Mouse (Mus musculus) cortical plate, adult 2 months (tissue): ENCODE results near the gene Nedd9.

Experiments
- CTCF ChIP-seq: fragments of 200-500 bp; IDR thresholded peaks from 2 replicates; pipeline ENCODE4 v1.5.1; 2011; ENCODE audit warnings: mild to moderate bottlenecking, control low read depth, low read length; ENCODE audit not compliant: insufficient read depth; ENCODE audit errors: extremely low read depth
- POLR2A ChIP-seq: fragments of 200-500 bp; IDR thresholded peaks from 2 replicates; pipeline ENCODE4 v1.6.1; 2011; ENCODE audit warnings: mild to moderate bottlenecking, low read length, control low read depth; ENCODE audit not compliant: insufficient read depth; ENCODE audit errors: extremely low read depth

GRCm38 (mm10) chr13:41466616-41467015, 20.5 kb downstream of the Nedd9 start:
- TF ChIP-seq CTCF (no peak), POLR2A (no peak)
